Mouse (Mus musculus) spleen, postnatal 10 days (tissue): ENCODE results near the gene Emp3.
"Not testable (repeated sequence)": the region's sequence is repeated elsewhere in the genome, so short reads cannot be mapped to it uniquely, and the experiment has no call there.

ENCODE experiments used
- DNase-seq, 2 experiments: peaks; one replicate each; pipeline ENCODE4 v3.0.0; 2021 to 2022; ENCODE audit warnings: low spot score in 2 of 2

The Emp3 gene

GRCm38 (mm10) chr7:45921242-45921621 lies at the start of gene Emp3:
Gene Emp3, minus strand, starts transcription at chr7:45921404.
- peak; percentile 44 to 75 for DNase-seq

DNA sequence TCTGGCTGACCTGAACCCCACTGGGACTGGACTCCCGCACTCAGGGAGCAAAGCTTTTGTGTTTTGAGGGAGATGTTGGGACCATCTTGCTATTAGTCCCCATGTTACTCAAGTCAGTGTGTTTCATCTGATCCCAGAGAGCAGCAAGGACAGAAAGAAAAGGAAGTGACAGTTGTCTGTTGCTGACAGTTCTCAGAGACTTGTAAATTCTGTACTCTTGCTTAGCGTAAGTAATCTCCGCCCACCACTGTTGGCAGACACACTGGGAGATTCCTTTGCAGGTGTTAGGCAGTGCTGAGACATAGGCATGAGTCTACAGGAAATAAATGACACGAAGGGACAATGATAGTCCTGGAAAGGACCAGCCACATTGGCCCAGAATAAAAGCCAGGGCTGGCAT lies 35.4 kb upstream of the Emp3 start:
- DNase-seq: no peak

DNA sequence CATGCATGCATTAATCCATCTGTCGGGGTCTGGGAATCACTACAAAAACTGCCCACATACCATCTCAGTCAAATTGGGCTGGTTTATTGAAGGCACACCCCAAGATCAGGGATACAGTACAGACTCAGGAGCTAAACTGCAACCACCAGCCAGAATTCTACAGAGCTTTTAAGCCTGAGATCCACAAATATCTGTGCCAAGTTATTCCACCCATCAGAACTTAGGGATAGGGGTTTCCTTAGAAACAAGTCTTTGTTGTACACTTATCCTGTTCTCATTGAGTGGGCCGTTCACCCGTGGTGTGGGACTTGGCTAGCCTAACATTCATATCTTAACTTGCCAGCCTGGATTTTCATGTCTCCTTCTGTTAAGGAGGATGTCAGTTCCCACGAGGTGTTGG lies 27.9 kb upstream of the Emp3 start:
- no peak for DNase-seq

- not testable (repeated sequence) for DNase-seq
Measured at GRCm38 (mm10) chr7:45943280-45943679, 22.1 kb upstream of the Emp3 start.

DNA sequence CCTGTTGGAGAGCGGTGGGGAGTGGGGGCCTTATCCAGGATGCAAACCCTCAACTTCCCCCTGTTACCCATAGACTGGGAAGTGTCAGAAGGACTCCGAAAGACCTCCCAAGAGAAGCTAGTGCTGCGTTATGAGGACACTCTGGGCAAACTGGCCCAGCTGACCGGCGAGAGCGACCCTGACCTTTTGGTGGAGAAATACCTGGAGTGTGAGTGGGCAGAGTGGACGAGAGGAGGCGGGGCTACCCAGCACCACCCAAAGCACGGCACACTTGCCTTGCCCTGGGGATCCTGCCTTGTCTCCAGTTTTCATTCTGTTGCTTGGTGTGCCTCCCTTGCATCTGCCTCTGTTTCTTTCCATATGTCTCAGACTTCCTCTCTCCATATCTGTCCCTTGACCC lies 20.8 kb upstream of the Emp3 start:
- DNase-seq: no peak

DNA sequence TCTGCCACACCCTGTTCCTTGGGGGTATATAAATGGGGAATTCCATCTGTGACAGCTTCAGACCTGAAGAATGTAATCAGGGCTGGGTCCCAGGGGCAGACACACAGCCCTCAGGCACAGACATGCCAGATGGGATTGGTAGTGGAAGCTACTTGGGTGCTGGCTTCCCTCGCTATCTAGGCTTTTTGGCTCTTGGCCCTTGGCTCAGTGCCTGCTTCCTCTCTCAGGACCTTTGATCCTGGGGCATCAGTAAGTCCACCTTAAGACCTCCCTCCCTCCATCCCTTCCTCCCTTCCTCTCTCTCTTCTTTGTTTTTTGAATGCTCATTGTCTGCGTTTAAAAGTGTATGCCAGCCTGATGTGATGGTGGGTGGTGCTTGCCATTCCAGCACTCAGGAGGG lies 18.6 kb upstream of the Emp3 start:
- no peak for DNase-seq

DNA sequence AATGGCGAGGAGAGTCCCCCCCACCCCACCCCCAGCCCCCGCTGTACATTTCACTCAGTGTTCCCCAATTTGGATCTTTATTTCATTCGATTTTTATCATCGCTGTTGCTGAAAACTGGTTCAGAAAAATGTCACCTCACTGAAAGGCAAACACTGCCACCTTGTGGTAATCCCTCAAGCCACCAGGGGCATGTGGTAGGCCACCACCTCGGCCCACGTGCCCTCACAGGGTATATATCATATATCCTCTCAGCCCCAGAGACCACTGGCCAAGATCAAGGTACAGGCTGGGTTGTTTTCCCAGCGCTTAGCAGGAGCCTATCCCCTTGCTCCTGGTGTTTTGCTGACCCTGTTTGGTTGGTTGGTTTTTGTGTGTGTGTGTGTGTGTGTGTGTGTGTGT lies 13.9 kb upstream of the Emp3 start:
- peak; percentile 48 to 80 for DNase-seq

DNA sequence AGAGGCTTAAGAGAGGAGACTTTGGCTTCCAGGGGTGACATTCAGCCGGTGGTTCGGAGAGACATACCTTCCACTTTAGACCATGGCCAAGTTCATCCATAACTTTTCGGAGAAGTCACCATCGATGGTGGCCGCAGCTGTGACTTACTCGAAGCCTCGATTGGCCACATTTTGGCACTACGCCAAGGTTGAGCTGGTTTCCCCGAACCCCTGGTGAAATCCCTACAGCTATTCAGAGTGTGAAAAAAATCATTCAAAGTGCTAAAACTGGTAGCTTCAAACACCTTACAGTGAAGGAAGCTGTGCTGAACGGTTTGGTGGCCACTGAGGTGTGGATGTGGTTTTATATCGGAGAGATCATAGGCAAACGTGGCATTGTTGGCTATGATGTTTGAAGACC lies 12.6 kb upstream of the Emp3 start:
- not testable (repeated sequence) for DNase-seq

DNA sequence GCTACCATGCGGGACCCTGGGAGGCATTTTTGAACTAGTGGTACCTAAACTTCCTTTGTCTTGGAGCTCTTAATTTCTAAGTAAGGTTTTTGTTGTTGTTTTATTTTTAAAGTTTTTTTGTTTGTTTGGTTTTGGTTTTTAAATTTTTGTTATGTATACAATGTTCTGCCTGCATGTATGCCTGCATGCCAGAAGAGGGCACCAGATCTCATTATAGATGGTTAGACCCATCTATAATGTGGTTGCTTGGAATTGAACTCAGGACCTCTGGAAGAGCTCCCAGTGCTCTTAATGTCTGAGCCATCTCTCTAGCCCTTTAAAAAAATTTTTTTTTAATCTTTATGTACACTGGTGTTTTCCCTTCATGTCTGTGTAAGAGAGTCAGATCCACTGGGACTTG lies 8.5 kb upstream of the Emp3 start:
- DNase-seq: no peak

DNA sequence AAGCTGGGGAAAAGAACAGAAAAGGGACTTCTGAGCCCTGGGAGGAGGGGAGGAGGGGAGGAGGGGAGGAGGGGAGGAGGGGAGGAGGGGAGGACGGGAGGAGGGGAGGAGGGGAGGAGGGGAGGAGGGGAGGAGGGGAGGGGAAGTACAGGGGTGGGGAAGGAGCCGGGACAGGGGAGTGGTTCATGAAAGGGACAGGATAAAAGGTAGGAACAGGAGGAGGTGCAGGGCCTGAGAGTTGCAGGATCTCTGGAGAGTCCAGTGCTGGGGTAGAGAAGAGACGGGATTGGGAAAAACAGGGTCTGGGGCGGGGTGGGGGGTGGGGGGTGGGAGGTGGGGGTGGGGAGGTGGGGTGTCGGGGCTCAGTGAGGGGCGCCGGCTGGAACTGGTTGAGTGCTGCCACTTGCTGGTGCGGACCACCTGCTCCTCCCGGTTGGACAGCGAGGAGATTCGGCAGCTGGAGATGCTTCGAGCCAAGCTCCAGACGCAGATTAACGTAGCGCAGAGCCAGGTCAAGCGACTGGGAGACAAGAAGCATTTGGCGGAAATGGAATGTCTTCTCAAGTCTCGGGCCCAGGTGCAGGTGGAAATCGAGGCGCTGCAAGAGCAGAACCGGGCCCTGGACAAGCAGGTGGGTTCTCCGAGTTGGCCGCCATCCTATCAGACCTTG lies 7.6 kb upstream of the Emp3 start:
- no peak for DNase-seq

DNA sequence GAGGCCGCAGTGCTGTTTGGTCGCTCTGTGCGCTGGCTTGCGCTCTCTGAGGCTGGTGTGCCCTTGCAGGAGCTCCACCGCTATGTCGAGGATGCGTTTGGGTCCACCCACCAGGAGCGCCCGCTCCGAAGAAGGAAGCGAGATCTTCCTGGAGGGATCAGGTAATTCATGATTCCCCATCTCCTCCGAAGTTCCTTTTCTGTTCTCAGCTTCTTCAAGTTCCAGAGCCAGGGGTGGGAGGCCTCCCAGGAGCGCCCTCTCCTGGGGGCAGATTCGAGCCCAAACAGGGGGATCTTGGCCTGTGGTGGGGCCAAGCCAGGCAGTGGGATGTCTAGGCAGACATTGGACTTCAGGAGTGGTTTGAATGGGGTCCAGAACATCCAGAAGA lies 3.2 kb upstream of the Emp3 start:
- DNase-seq: peak in 1 of 2 experiments; percentile 64

DNA sequence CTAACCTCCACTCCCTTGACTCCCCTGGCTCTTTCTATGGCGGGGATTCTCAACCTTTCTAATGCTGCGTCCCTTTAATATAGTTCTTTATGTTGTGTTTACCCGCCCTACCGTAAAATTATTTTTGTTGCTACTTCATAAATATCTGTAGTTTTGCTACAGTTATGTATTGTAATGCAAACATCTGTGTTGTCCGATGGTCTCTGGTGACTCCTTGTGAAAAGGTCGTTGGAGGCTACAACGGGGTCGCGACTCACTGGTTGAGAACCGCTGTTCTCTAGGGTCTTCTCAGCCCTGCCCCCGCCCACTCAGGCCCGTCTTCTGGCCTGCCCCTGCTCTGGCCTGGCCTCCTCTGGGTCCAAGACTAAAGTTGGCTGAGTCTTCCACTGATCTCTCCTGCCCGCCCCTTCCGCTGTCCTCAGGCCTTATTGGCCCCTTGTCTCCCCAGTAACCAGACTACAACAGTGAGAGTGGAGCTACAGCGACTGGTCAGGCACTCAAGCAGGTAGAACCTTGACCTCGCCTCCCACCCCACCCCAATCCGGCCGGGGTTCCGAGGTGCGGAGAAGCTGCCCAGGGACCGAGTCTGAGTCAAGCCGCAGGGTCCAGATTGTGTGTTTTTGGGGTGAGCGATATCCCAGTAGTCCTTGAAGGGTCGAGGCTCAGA lies 2.7 kb upstream of the Emp3 start, which contains the start of gene Ccdc114:
Gene Ccdc114 (plus strand): TSS at position 311 of the 667 bp plus-strand sequence.
- DNase-seq: peak; percentile 58 to 71

- DNase-seq: peak; percentile 85 to 94
Measured at GRCm38 (mm10) chr7:45922928-45923761, 1.9 kb upstream of the Emp3 start.

DNA sequence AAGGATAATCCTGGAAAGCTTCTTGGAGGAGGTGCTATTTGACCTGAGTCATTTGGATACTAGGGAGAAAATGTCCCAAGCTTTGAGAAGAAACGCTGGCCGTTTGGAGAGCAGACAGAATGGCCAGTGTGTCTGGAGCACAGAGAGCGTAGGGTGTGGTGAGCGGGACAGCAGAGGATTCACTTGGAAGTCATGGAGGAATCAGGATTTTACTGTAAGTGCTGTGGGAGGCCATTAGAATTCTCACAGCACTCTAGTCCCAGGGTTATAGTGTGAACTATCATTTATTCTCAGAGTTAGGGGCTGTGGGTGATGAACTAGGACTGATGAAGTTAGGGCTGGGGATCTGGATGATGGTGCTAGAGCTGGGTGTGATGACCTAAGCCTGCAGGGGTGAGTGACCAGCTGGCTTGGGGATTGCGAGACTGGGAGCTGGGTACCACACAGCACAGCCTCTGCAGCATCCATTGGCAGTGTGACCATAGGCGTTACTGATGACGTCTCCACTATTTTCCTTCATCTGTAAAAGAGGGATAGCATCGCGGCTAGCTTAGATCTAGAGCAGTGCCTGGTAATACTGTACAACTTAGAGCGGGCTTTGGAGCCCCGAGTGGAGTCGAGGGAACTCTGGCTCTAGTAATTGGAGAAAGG lies 871 bp upstream of the Emp3 start:
- DNase-seq: peak; percentile 28 to 33

- peak; percentile 29 to 41 for DNase-seq
Measured at GRCm38 (mm10) chr7:45920583-45921241, 492 bp downstream of the Emp3 start.

- DNase-seq: peak in 1 of 2 experiments; percentile 26
Measured at GRCm38 (mm10) chr7:45919761-45920160, 1.4 kb downstream of the Emp3 start.

DNA sequence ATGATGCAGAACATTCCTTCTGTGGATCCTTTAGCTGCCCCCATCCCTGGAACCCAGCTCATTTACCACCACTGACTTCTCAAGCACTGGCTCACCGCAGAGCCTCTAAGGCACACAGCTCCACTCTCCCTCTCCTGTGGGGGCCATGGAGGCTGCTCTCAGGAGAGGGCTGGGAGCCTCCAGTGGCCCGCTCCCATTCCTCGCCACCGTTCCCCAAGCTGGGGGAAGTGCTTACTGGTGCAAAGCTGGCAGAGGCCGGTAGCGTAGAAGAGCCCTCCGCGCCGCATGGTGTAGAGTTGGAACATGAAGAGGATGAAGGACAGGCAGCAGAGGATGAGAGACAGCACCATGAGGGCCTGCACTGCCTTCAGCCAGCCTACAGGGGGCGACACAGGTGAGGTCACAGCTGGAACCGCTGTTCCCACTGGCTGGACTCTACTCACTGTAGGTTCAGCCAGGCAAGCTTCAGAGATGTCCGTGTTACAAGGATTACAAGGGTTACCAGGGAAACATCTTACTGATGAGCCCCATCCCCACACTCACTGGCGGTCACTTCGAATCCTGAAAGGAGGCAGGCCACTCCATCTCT lies 2.0 kb downstream of the Emp3 start:
- DNase-seq: peak; percentile 31 to 67

- DNase-seq: no peak
Measured at GRCm38 (mm10) chr7:45917926-45918325, 3.3 kb downstream of the Emp3 start.

- DNase-seq: no peak
Measured at GRCm38 (mm10) chr7:45917004-45917704, 4.0 kb downstream of the Emp3 start.
